Mouse (Mus musculus) megakaryocyte, embryonic 14.5 days (primary cell): ENCODE measurements around the gene Apol7a.

Experiments
- FLI1 ChIP-seq: IDR thresholded peaks from 2 replicates; pipeline ENCODE4 v1.6.1; 2012; ENCODE audit warnings: low read length, inconsistent platforms, mixed read lengths
- GATA1 ChIP-seq: IDR thresholded peaks from 3 replicates; pipeline ENCODE4 v1.6.1; 2012; ENCODE audit warnings: mixed read lengths, low read length, inconsistent platforms, borderline replicate concordance

- TF ChIP-seq GATA1 (no peak), FLI1 (no peak)
Measured at GRCm38 (mm10) chr15:77376920-77377319, 22.0 kb downstream of the Apol7a start.
